Comparison of ENCODE assay signal across 7 mouse cellular contexts in the genomic region with DNA sequence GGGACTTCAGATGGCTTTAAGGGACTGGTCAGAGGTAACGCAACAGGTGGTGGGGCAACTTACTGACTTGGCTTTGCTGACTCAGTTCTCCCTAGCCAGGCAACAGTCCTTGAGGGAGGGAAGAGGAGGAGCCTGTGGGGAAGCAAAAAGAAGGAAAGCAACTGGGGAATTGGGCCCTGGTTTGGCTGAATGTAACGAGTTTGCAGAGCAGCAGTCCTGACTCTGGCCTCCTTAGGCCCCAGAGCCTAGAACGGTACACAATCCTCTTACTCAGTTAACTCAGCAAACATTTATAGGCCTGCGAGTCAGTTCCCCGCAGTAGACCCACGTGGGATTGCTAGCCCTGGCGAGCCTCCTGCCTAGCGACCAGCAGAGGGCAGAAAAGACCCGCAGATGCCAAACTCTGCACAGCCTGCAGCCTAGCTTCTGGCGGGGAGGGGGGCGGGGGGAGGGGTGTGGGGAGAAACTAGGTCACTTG. TPM values are rescaled to one million over a fixed set of nuclear protein-coding genes. Genes with fewer than 3 reads are reported as not detected.
A peak's percentile ranks its signal among the peaks of the same experiment; 100 is the strongest.
DNase-seq lines count a peak whose midpoint lies in the region; ATAC-seq lines count a peak whose summit lies in the region.

No protein-coding gene starts in this region.

- no peak overlapping the region for H3K9ac ChIP-seq in limb, embryonic 11.5 days (ENCODE audit: low read length)
- 0 out of 2 replicates have a peak overlapping the region, but pooled peaks have one; percentile 7 for H3K9ac ChIP-seq in midbrain, embryonic 14.5 days (replicated peaks; ENCODE audit: low read length)

- ATAC-seq in limb, embryonic 11.5 days (ENCODE audit: insufficient number of reproducible peaks, low FRiP score, low TSS enrichment, low read depth), result peak; percentile 88
- peak; percentile 82 for ATAC-seq in midbrain, embryonic 14.5 days (ENCODE audit: low FRiP score, low TSS enrichment)

- H3K9me3 ChIP-seq in limb, embryonic 11.5 days (ENCODE audit: control insufficient read depth, low read length), result no peaks in the 10 kb centered on the region
- no peaks in the 10 kb centered on the region for H3K9me3 ChIP-seq in midbrain, embryonic 14.5 days (ENCODE audit: control insufficient read depth, low read length)

- H3K27ac ChIP-seq in limb, embryonic 11.5 days (replicated peaks; ENCODE audit: low read depth, low read length), result no peak overlapping the region
- H3K27ac ChIP-seq in midbrain, embryonic 14.5 days (replicated peaks; ENCODE audit: low read depth, low read length), result no peak overlapping the region

- H3K36me3 ChIP-seq in limb, embryonic 11.5 days (ENCODE audit: control insufficient read depth, insufficient read depth, low read length), result no peaks in the 10 kb centered on the region
- no peaks in the 10 kb centered on the region for H3K36me3 ChIP-seq in midbrain, embryonic 14.5 days (ENCODE audit: control insufficient read depth, insufficient read depth, low read length)

- no peak overlapping the region for H3K4me3 ChIP-seq in limb, embryonic 11.5 days (ENCODE audit: low read depth, low read length)
- no peak overlapping the region for H3K4me3 ChIP-seq in midbrain, embryonic 14.5 days (replicated peaks; ENCODE audit: low read depth, low read length)

- peak; percentile 67 for DNase-seq in adrenal gland, adult 8-10 months
- DNase-seq in embryo, embryonic 9.5 days (ENCODE audit: extremely low spot score), result peak; percentile 81
- DNase-seq in heart, adult 11 months, result peak; percentile 96
- DNase-seq in kidney, adult 18-20 months, result peak; percentile 82
- peak; percentile 83 for DNase-seq in limb, embryonic 11.5 days (ENCODE audit: low spot score)
- DNase-seq in midbrain, embryonic 14.5 days, result peak; percentile 88
- peak; percentile 2 for DNase-seq in spleen, adult 12 weeks (ENCODE audit: low spot score)

- H3K4me1 ChIP-seq in limb, embryonic 11.5 days (ENCODE audit: control insufficient read depth, insufficient read depth, low read length), result peaks cover 13% of the 10 kb centered on the region
- no peaks in the 10 kb centered on the region for H3K4me1 ChIP-seq in midbrain, embryonic 14.5 days (ENCODE audit: control insufficient read depth, insufficient read depth, low read length)

- 0% methylated on average over 11 of the region's 11 CpGs for WGBS in limb, embryonic 11.5 days
- 1% methylated on average over 11 of the region's 11 CpGs for WGBS in midbrain, embryonic 14.5 days

- H3K27me3 ChIP-seq in limb, embryonic 11.5 days (ENCODE audit: control insufficient read depth, insufficient read depth, low read length), result no peaks in the 10 kb centered on the region
- H3K27me3 ChIP-seq in midbrain, embryonic 14.5 days (ENCODE audit: control insufficient read depth, insufficient read depth, low read length), result no peaks in the 10 kb centered on the region

- H3K4me2 ChIP-seq in limb, embryonic 11.5 days (ENCODE audit: low read depth, severe bottlenecking), result peak overlapping the region; percentile 3; the same call in 1 of the 2 replicates
- H3K4me2 ChIP-seq in midbrain, embryonic 14.5 days (ENCODE audit: low read length), result no peak overlapping the region

RNA-seq across cellular contexts. Expression of a gene that starts 23.5 kb away (rescaled TPM):
- 10 to 100 TPM; 30.6 to 48.1 (median 36.7) TPM for total RNA-seq in adrenal gland, adult 8-10 months (2022)
- 19.0 and 22.6 TPM in 2 replicates for polyA plus RNA-seq in limb, embryonic 11.5 days (2014; fragmentation: Nextera tagmentation; extraction: Ambion mirVana)
- polyA plus RNA-seq in midbrain, embryonic 14.5 days (2014; fragmentation: Nextera tagmentation; extraction: Ambion mirVana), result 9.1 and 10.3 TPM in 2 replicates

Comparison
In these comparisons a context has a peak if more than half of its experiments do, and no peak if none do; other contexts are left out.
1. DNase-seq: peak in every context shown above with its lines; median percentile 96 in heart, adult 11 months; 88 in midbrain, embryonic 14.5 days; 83 in limb, embryonic 11.5 days; 82 in kidney, adult 18-20 months; 81 in embryo, embryonic 9.5 days; 67 in adrenal gland, adult 8-10 months; 2 in spleen, adult 12 weeks.